Mouse (Mus musculus) 3134 (cell line): ENCODE measurements at regions not wholly inside any gene's neighbourhood (a gene's known extent, or its start where the extent isn't known, plus 50 kb on each side); places are given as distances from the start of the nearest gene placed in this dataset.

Experiments
- DNase-seq: peaks from one replicate; pipeline ENCODE4 v3.0.0-alpha.2; 2011; ENCODE audit warnings: low spot score; ENCODE audit not compliant: insufficient read length; ENCODE audit errors: extremely low read depth

GRCm38 (mm10) chr3:141051685-141052084, 160.5 kb downstream of the Pdha2 start:
- no peak for DNase-seq

- DNase-seq: no peak
These were observed 197.9 kb downstream of the Pdha2 start for GRCm38 (mm10) chr3:141014262-141014547.

GRCm38 (mm10) chr3:141013521-141014261, 198.5 kb downstream of the Pdha2 start:
- no peak for DNase-seq

GRCm38 (mm10) chr3:141012976-141013375, 199.2 kb downstream of the Pdha2 start:
- DNase-seq: no peak

GRCm38 (mm10) chr3:141008792-141009191, 203.4 kb downstream of the Pdha2 start:
- DNase-seq: no peak

GRCm38 (mm10) chr3:141005885-141006284, 206.3 kb downstream of the Pdha2 start:
- no peak for DNase-seq

- DNase-seq: no peak
These were observed 208.6 kb downstream of the Pdha2 start for GRCm38 (mm10) chr3:141003561-141003960.

GRCm38 (mm10) chr3:140988247-140988646, 223.9 kb downstream of the Pdha2 start:
- no peak for DNase-seq

- no peak for DNase-seq
These were observed 238.6 kb downstream of the Pdha2 start for GRCm38 (mm10) chr3:140973519-140973918.

GRCm38 (mm10) chr3:140969892-140970880, 242.0 kb downstream of the Pdha2 start:
- no peak for DNase-seq

- DNase-seq: no peak
These were observed 243.6 kb downstream of the Pdha2 start for GRCm38 (mm10) chr3:140968556-140968955.

GRCm38 (mm10) chr3:140957666-140958065, 254.5 kb downstream of the Pdha2 start:
- DNase-seq: no peak

- DNase-seq: no peak
These were observed 259.9 kb downstream of the Pdha2 start for GRCm38 (mm10) chr3:140952111-140952800.

GRCm38 (mm10) chr3:140951024-140951423, 261.1 kb downstream of the Pdha2 start:
- DNase-seq: no peak

GRCm38 (mm10) chr3:140949880-140950662, 262.1 kb downstream of the Pdha2 start:
- DNase-seq: no peak

GRCm38 (mm10) chr3:140942450-140942849, 269.7 kb downstream of the Pdha2 start:
- no peak for DNase-seq

- DNase-seq: no peak
These were observed 270.3 kb downstream of the Pdha2 start for GRCm38 (mm10) chr3:140941898-140942297.

GRCm38 (mm10) chr3:140941316-140941715, 270.8 kb downstream of the Pdha2 start:
- no peak for DNase-seq

- no peak for DNase-seq
These were observed 279.0 kb downstream of the Pdha2 start for GRCm38 (mm10) chr3:140933156-140933555.

GRCm38 (mm10) chr3:140926689-140927088, 285.5 kb downstream of the Pdha2 start:
- DNase-seq: no peak
